Mouse (Mus musculus): Measurements from ENCODE around the gene Slmap. TPM values are rescaled to one million over a fixed set of nuclear protein-coding genes. Genes with fewer than 3 reads are reported as not detected.

The Slmap gene
- total RNA-seq, 2 experiments from 2014 or later = 74.0 to 79.3 TPM

GRCm38 (mm10) chr14:26486416-26487198, 48.1 kb downstream of the Slmap start:
- no peak for DNase-seq (ENCODE audit: low spot score in 2 of 2)

- DNase-seq (ENCODE audit: low spot score in 2 of 2) = no peak
These were observed 53.3 kb downstream of the Slmap start for GRCm38 (mm10) chr14:26481457-26481856.

- DNase-seq (ENCODE audit: low spot score in 2 of 2) = no peak
These were observed 57.0 kb downstream of the Slmap start for GRCm38 (mm10) chr14:26477738-26478137.

- no peak for DNase-seq (ENCODE audit: low spot score in 2 of 2)
These were observed 58.3 kb downstream of the Slmap start for GRCm38 (mm10) chr14:26476391-26476790.

- no peak for DNase-seq (ENCODE audit: low spot score in 2 of 2)
These were observed 66.8 kb downstream of the Slmap start for GRCm38 (mm10) chr14:26467974-26468373.

GRCm38 (mm10) chr14:26466544-26467125, 68.1 kb downstream of the Slmap start:
- no peak for DNase-seq (ENCODE audit: low spot score in 2 of 2)

- no peak for DNase-seq (ENCODE audit: low spot score in 2 of 2)
These were observed 68.8 kb downstream of the Slmap start for GRCm38 (mm10) chr14:26465898-26466297.

GRCm38 (mm10) chr14:26459516-26459915, 75.2 kb downstream of the Slmap start:
- DNase-seq (ENCODE audit: low spot score in 2 of 2) = peak in 1 of 2 experiments; percentile 21

GRCm38 (mm10) chr14:26454851-26455250, 79.9 kb downstream of the Slmap start:
- DNase-seq (ENCODE audit: low spot score in 2 of 2) = no peak

- no peak for DNase-seq (ENCODE audit: low spot score in 2 of 2)
These were observed 84.5 kb downstream of the Slmap start for GRCm38 (mm10) chr14:26450036-26450800.

GRCm38 (mm10) chr14:26448581-26448980, 86.2 kb downstream of the Slmap start:
- no peak for DNase-seq (ENCODE audit: low spot score in 2 of 2)

GRCm38 (mm10) chr14:26447223-26447622, 87.5 kb downstream of the Slmap start:
- no peak for DNase-seq (ENCODE audit: low spot score in 2 of 2)

GRCm38 (mm10) chr14:26446538-26446937, 88.2 kb downstream of the Slmap start:
- DNase-seq (ENCODE audit: low spot score in 2 of 2) = no peak

GRCm38 (mm10) chr14:26442534-26442933, 92.2 kb downstream of the Slmap start:
- no peak for DNase-seq (ENCODE audit: low spot score in 2 of 2)

- no peak for DNase-seq (ENCODE audit: low spot score in 2 of 2)
These were observed 93.5 kb downstream of the Slmap start for GRCm38 (mm10) chr14:26441041-26441812.

- no peak for DNase-seq (ENCODE audit: low spot score in 2 of 2)
These were observed 94.7 kb downstream of the Slmap start for GRCm38 (mm10) chr14:26439996-26440395.

GRCm38 (mm10) chr14:26437771-26438170, 97.0 kb downstream of the Slmap start:
- DNase-seq (ENCODE audit: low spot score in 2 of 2) = no peak

- no peak for DNase-seq (ENCODE audit: low spot score in 2 of 2)
These were observed 98.4 kb downstream of the Slmap start for GRCm38 (mm10) chr14:26436304-26436703.

GRCm38 (mm10) chr14:26432320-26432719, 102.4 kb downstream of the Slmap start:
- no peak for DNase-seq (ENCODE audit: low spot score in 2 of 2)

- no peak for DNase-seq (ENCODE audit: low spot score in 2 of 2)
These were observed 102.8 kb downstream of the Slmap start for GRCm38 (mm10) chr14:26431919-26432318.

GRCm38 (mm10) chr14:26420231-26420630, 114.5 kb downstream of the Slmap start:
- DNase-seq (ENCODE audit: low spot score in 2 of 2) = no peak

All from adrenal gland, postnatal 4 days (tissue).